Mouse (Mus musculus): Measurements from ENCODE around the gene Ago3. TPM values are rescaled to one million over a fixed set of nuclear protein-coding genes. Genes with fewer than 3 reads are reported as not detected.
A peak's percentile ranks its signal among the peaks of the same experiment; 100 is the strongest.

The Ago3 gene
- polyA plus RNA-seq, 1 experiment, result 12.6 TPM

- 47% methylated on average over 2 of the region's 2 CpGs for WGBS
- Histone ChIP-seq H3K4me3 (ENCODE audit: extremely low read depth, insufficient read depth, insufficient read length) (no peak overlapping the region), H3K4me1 (ENCODE audit: control insufficient read depth, insufficient read depth, insufficient read length) (no peaks in the 10 kb centered on the region), H3K36me3 (ENCODE audit: control insufficient read depth, insufficient read depth, low read length) (no peaks in the 10 kb centered on the region), H3K27ac (ENCODE audit: insufficient read depth, low read length) (no peak overlapping the region), H3K27me3 (ENCODE audit: control insufficient read depth, insufficient read depth, low read length) (peaks cover 4% of the 10 kb centered on the region)
- no peak for DNase-seq (ENCODE audit: low read depth in 1 of 2, low spot score in 2 of 2)
- TF ChIP-seq CTCF (IDR thresholded peaks at IDR 0.05; ENCODE audit: extremely low read depth, insufficient read depth, insufficient read length, insufficient replicate concordance), result no peak
- no peak for TF ChIP-seq POLR2A (IDR thresholded peaks at IDR 0.05; ENCODE audit: low read depth, low read length)
Observed at GRCm38 (mm10) chr4:126306827-126307226, 122.5 kb downstream of the Ago3 start.

- DNase-seq (ENCODE audit: low read depth in 1 of 2, low spot score in 2 of 2), result no peak
- 92% methylated on average over 6 of the region's 6 CpGs for WGBS
- H3K4me3 ChIP-seq (ENCODE audit: extremely low read depth, insufficient read depth, insufficient read length), result no peak overlapping the region
- no peak overlapping the region for H3K27ac ChIP-seq (ENCODE audit: insufficient read depth, low read length)
- H3K4me1 ChIP-seq (ENCODE audit: control insufficient read depth, insufficient read depth, insufficient read length), result peaks cover 3% of the 10 kb centered on the region; the same call in 1 of the 2 replicates
- peaks cover 9% of the 10 kb centered on the region for H3K27me3 ChIP-seq (ENCODE audit: control insufficient read depth, insufficient read depth, low read length)
- TF ChIP-seq CTCF (IDR thresholded peaks at IDR 0.05; ENCODE audit: extremely low read depth, insufficient read depth, insufficient read length, insufficient replicate concordance) (no peak), POLR2A (IDR thresholded peaks at IDR 0.05; ENCODE audit: low read depth, low read length) (no peak)
- H3K36me3 ChIP-seq (ENCODE audit: control insufficient read depth, insufficient read depth, low read length), result no peaks in the 10 kb centered on the region
Observed at GRCm38 (mm10) chr4:126306058-126306457, 123.3 kb downstream of the Ago3 start.

DNA sequence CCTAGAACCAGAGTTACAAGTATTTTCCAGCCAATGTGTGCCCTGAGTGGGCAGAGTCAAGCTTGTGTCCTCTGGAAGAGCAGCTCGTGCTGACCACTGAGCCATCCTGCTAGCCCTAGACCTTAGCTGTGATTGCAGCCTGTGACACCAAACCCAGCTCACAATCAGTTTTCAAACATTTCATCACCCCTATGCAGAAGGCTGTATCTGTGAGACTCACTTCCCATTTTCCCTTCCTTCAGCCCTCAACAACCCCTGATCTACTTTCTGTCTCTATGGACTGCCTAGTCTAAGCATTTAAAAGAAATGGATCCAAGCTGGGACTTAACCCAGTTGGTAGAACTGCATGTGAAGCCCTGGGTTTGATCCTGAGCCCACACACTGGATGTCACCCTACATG is 123.9 kb downstream of the Ago3 start:
- Histone ChIP-seq H3K36me3 (ENCODE audit: control insufficient read depth, insufficient read depth, low read length) (no peaks in the 10 kb centered on the region), H3K27ac (ENCODE audit: insufficient read depth, low read length) (no peak overlapping the region), H3K4me1 (ENCODE audit: control insufficient read depth, insufficient read depth, insufficient read length) (peaks cover 7% of the 10 kb centered on the region; the same call in 1 of the 2 replicates), H3K4me3 (ENCODE audit: extremely low read depth, insufficient read depth, insufficient read length) (no peak overlapping the region), H3K27me3 (ENCODE audit: control insufficient read depth, insufficient read depth, low read length) (peaks cover 12% of the 10 kb centered on the region)
- DNase-seq (ENCODE audit: low read depth in 1 of 2, low spot score in 2 of 2), result no peak
- no peak for TF ChIP-seq POLR2A (IDR thresholded peaks at IDR 0.05; ENCODE audit: low read depth, low read length)
- no peak for TF ChIP-seq CTCF (IDR thresholded peaks at IDR 0.05; ENCODE audit: extremely low read depth, insufficient read depth, insufficient read length, insufficient replicate concordance)
- WGBS, result 85% methylated on average over 1 of the region's 1 CpGs

GRCm38 (mm10) chr4:126303877-126304276 is 125.5 kb downstream of the Ago3 start:
- TF ChIP-seq POLR2A (IDR thresholded peaks at IDR 0.05; ENCODE audit: low read depth, low read length) (no peak), CTCF (IDR thresholded peaks at IDR 0.05; ENCODE audit: extremely low read depth, insufficient read depth, insufficient read length, insufficient replicate concordance) (no peak)

DNA sequence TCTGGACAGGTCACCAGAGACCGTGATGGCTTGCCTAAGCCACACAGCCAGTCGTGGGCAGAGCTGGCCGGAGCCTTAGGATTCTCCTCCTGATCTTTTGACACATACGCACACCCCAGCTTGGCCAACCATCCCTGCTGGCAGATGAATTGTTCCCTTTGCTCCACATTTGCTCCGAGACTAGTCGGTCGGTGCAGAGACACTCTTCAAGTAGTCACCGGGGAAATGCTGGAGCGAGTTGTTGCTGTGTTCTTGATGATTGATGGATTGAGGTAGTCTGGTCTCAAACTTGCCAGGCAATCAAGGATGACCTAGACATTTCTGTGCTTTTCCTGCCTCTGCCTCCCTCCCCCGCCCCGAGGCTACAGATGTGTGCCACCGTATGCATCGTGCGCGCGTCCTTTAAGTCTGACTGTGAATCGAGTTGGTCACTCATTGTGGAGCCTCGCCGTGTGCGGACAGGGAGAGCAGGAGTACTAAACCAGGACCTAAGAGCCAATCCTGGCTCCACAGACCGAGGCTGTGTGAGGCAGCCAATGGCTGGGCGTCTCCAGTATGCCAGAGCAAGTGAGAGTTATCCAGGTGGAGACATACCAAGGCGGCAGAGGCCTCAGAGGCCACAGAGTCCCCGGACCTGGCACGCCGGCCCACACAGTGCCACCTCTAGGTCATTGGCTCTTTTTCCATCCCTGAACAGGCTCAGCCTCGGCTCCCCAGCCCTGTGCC is 127.6 kb downstream of the Ago3 start:
- TF ChIP-seq POLR2A (IDR thresholded peaks at IDR 0.05; ENCODE audit: low read depth, low read length) (no peak), CTCF (IDR thresholded peaks at IDR 0.05; ENCODE audit: extremely low read depth, insufficient read depth, insufficient read length, insufficient replicate concordance) (no peak)
- DNase-seq (ENCODE audit: low read depth in 1 of 2, low spot score in 2 of 2), result no peak
- 27% methylated on average over 27 of the region's 27 CpGs for WGBS

More at GRCm38 (mm10) chr4:126303877-126304276, 125.5 kb downstream of the Ago3 start:
- Histone ChIP-seq H3K27me3 (ENCODE audit: control insufficient read depth, insufficient read depth, low read length) (peaks cover 12% of the 10 kb centered on the region), H3K36me3 (ENCODE audit: control insufficient read depth, insufficient read depth, low read length) (no peaks in the 10 kb centered on the region), H3K4me1 (ENCODE audit: control insufficient read depth, insufficient read depth, insufficient read length) (peaks cover 9% of the 10 kb centered on the region), H3K4me3 (ENCODE audit: extremely low read depth, insufficient read depth, insufficient read length) (no peak overlapping the region), H3K27ac (ENCODE audit: insufficient read depth, low read length) (no peak overlapping the region)
- 61% methylated on average over 4 of the region's 4 CpGs for WGBS
- DNase-seq (ENCODE audit: low read depth in 1 of 2, low spot score in 2 of 2), result no peak

GRCm38 (mm10) chr4:126300916-126301583 is 128.3 kb downstream of the Ago3 start:
- no peaks in the 10 kb centered on the region for H3K36me3 ChIP-seq (ENCODE audit: control insufficient read depth, insufficient read depth, low read length)
- H3K27ac ChIP-seq (ENCODE audit: insufficient read depth, low read length), result no peak overlapping the region
- peaks cover 9% of the 10 kb centered on the region for H3K4me1 ChIP-seq (ENCODE audit: control insufficient read depth, insufficient read depth, insufficient read length)
- 3% methylated on average over 50 of the region's 50 CpGs for WGBS
- TF ChIP-seq POLR2A (IDR thresholded peaks at IDR 0.05; ENCODE audit: low read depth, low read length), result no peak
- no peak for TF ChIP-seq CTCF (IDR thresholded peaks at IDR 0.05; ENCODE audit: extremely low read depth, insufficient read depth, insufficient read length, insufficient replicate concordance)
- peak overlapping the region; percentile 26; the same call in 1 of the 2 replicates for H3K4me3 ChIP-seq (ENCODE audit: extremely low read depth, insufficient read depth, insufficient read length)
- peaks cover 21% of the 10 kb centered on the region for H3K27me3 ChIP-seq (ENCODE audit: control insufficient read depth, insufficient read depth, low read length)
- no peak for DNase-seq (ENCODE audit: low read depth in 1 of 2, low spot score in 2 of 2)

More for the DNA sequence above, 127.6 kb downstream of the Ago3 start:
- H3K27ac ChIP-seq (ENCODE audit: insufficient read depth, low read length), result no peak overlapping the region
- peaks cover 9% of the 10 kb centered on the region for H3K4me1 ChIP-seq (ENCODE audit: control insufficient read depth, insufficient read depth, insufficient read length)
- peaks cover 20% of the 10 kb centered on the region for H3K27me3 ChIP-seq (ENCODE audit: control insufficient read depth, insufficient read depth, low read length)
- peak overlapping the region; percentile 22; the same call in 1 of the 2 replicates for H3K4me3 ChIP-seq (ENCODE audit: extremely low read depth, insufficient read depth, insufficient read length)
- no peaks in the 10 kb centered on the region for H3K36me3 ChIP-seq (ENCODE audit: control insufficient read depth, insufficient read depth, low read length)
